Mouse (Mus musculus) lung, embryonic 14.5 days (tissue): ENCODE data around the gene Tmem131. TPM values are rescaled to one million over a fixed set of nuclear protein-coding genes. Genes with fewer than 3 reads are reported as not detected.
A peak's percentile ranks its signal among the peaks of the same experiment; 100 is the strongest.

ENCODE experiments used
- ATAC-seq: fragments of 200-750 bp; cut with Nextera tagmentation; 2 replicates; pipeline ENCODE4 v1.8.0; 2017; ENCODE audit warnings: mild to moderate bottlenecking, moderate TSS enrichment, moderate library complexity; ENCODE audit not compliant: insufficient read depth
- DNase-seq: peaks from one replicate; pipeline ENCODE4 v3.0.0-alpha.2; 2015
- H3K27ac ChIP-seq: fragments of 300-500 bp; sonication (generic); 2 replicates; pipeline ENCODE4 v1.5.1; 2014; ENCODE audit warnings: low read depth, mild to moderate bottlenecking, moderate library complexity
- H3K27me3 ChIP-seq: fragments of 300-500 bp; sonication (generic); 2 replicates; pipeline ENCODE4 v1.6.1; 2014; ENCODE audit warnings: low read length, control low read depth; ENCODE audit not compliant: insufficient read depth
- H3K36me3 ChIP-seq: fragments of 300-500 bp; sonication (generic); 2 replicates; pipeline ENCODE4 v1.6.1; 2014; ENCODE audit warnings: control low read depth; ENCODE audit not compliant: insufficient read depth
- H3K4me1 ChIP-seq: fragments of 300-500 bp; sonication (generic); 2 replicates; pipeline ENCODE4 v1.6.1; 2014; ENCODE audit warnings: antibody characterized with exemption, control low read depth; ENCODE audit not compliant: insufficient read depth
- H3K4me2 ChIP-seq: fragments of 300-500 bp; sonication (generic); 2 replicates; pipeline ENCODE4 v1.6.1; 2014; ENCODE audit warnings: mild to moderate bottlenecking
- H3K4me3 ChIP-seq: fragments of 300-500 bp; sonication (generic); 2 replicates; pipeline ENCODE4 v1.5.1; 2014; ENCODE audit warnings: low read depth, low read length
- H3K9ac ChIP-seq: fragments of 300-500 bp; sonication (generic); 2 replicates; pipeline ENCODE4 v1.6.1; 2014
- H3K9me3 ChIP-seq: fragments of 300-500 bp; sonication (generic); 2 replicates; pipeline ENCODE4 v1.6.1; 2016; ENCODE audit warnings: low read depth, low read length, control low read depth
- CTCF ChIP-seq: IDR thresholded peaks from 2 replicates; pipeline ENCODE4 v1.5.1; 2016; ENCODE audit warnings: antibody characterized with exemption, low read depth
- WGBS: fragments of 180-500 bp; shearing (Covaris S2); extraction: QIAGEN DNeasy Blood & Tissue Kit; methylation state at CpG from one replicate; pipeline ENCODE4 v1.1.7; 2014; 5-methylcytosine and 5-hydroxymethylcytosine counted together
- polyA plus RNA-seq: library from polyadenylated mRNA; unstranded; fragments of >200 nt; fragmentation: Nextera tagmentation; extraction: Ambion mirVana; gene quantifications from 2 replicates; pipeline ENCODE4 v1.2.1, GENCODE M21; 2014

Tmem131 gene
- polyA plus RNA-seq, 1 experiment from 2014 or later, result 18.4 TPM

DNA sequence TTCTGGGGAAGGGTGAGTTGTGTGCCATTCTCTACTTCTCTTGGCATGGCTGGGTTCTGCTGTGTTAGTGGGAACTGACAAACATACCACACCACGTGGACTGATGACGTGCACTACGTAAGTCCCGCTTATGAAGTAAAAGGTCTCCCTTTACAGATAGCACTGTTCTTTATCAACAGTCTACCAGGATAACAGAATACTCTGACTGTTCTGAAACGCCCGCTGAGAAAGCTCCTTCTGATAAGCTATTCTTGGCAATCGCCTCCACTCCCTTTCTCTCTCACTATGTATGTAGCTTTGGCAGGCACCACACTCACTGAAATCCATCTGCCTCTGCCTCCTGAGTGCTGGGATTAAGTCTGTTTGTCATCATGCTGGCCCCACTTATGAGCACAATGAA is 130.1 kb downstream of the Tmem131 start:
- 63% methylated on average over 7 of the region's 7 CpGs for whole genome bisulfite sequencing
- no peak overlapping the region for H3K27ac ChIP-seq
- no peak overlapping the region for H3K9ac ChIP-seq
- no peak overlapping the region for H3K4me2 ChIP-seq
- H3K27me3 ChIP-seq, result no peaks in the 10 kb centered on the region
- DNase-seq, result peak; percentile 22
- no peak for ATAC-seq
- peaks cover 72% of the 10 kb centered on the region for H3K36me3 ChIP-seq
- no peaks in the 10 kb centered on the region for H3K9me3 ChIP-seq
- no peaks in the 10 kb centered on the region for H3K4me1 ChIP-seq
- no peak overlapping the region for H3K4me3 ChIP-seq
- no peak for TF ChIP-seq CTCF

DNA sequence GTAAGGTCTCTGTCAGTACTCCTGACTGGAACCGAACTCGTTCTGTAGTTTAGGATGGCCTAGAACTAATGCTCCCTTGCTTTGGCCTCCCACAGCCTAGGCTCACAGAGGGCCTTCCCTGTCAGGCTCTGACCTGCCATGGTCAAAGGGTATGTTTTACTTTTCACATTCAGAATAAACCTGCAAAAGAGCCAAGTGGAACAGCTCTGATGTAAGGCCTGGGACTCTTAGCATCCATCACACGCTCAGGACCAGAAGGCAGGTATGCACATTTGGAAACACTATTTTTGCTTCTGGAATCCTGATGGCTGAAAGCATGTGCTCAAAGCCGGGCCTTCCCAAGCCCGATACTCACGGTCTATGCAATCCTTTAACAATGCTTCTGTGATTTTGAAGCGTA is 131.7 kb downstream of the Tmem131 start:
- no peak for DNase-seq
- Histone ChIP-seq H3K4me2 (no peak overlapping the region), H3K9ac (no peak overlapping the region), H3K4me3 (no peak overlapping the region), H3K36me3 (peaks cover 76% of the 10 kb centered on the region), H3K27ac (no peak overlapping the region), H3K27me3 (no peaks in the 10 kb centered on the region), H3K4me1 (no peaks in the 10 kb centered on the region), H3K9me3 (no peaks in the 10 kb centered on the region)
- no peak for ATAC-seq
- no peak for TF ChIP-seq CTCF
- whole genome bisulfite sequencing, result 93% methylated on average over 7 of the region's 7 CpGs

DNA sequence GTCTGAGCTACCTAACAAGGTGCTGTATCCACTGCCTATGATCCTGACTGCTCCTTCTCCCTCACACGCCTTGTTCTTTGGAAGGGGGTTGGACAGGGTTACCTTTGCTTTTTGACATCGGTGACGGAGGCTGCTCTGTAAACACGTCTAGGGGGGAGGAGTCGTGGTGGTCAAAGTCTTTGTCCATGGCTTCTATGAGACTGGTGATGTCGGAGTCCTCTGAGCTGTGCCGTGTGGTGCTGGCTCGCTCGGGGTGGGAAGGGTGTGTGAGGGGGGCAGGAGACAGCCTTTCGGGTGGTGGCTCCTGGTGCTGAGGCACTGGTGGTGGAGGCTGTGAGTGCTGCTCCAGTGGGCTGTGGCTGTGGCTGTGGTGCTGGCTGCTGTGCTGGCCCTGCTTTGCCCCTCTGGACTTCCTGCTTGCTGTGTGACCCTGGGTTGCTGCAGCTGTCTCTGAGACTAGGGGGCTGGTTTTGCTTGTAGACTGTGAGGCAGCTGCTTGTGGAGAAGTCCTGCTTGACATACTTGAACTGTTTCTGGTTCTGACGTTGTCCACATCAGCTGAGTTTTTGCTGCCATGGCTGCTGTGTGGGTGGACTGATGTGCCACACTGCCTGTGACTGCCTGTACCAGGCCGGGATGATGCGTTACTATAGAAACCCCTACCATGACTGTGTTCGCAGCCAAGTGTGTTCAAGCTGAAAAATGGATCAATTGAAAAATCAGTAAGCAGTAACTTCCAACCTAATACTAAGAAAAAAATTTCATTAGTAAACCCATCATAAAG is 135.5 kb downstream of the Tmem131 start:
- Histone ChIP-seq H3K4me1 (no peaks in the 10 kb centered on the region), H3K4me2 (no peak overlapping the region), H3K27me3 (no peaks in the 10 kb centered on the region), H3K9ac (no peak overlapping the region), H3K27ac (no peak overlapping the region), H3K36me3 (peaks cover 90% of the 10 kb centered on the region), H3K9me3 (no peaks in the 10 kb centered on the region), H3K4me3 (no peak overlapping the region)
- no peak for ATAC-seq
- WGBS, result 92% methylated on average over 14 of the region's 14 CpGs
- no peak for DNase-seq
- TF ChIP-seq CTCF, result no peak

DNA sequence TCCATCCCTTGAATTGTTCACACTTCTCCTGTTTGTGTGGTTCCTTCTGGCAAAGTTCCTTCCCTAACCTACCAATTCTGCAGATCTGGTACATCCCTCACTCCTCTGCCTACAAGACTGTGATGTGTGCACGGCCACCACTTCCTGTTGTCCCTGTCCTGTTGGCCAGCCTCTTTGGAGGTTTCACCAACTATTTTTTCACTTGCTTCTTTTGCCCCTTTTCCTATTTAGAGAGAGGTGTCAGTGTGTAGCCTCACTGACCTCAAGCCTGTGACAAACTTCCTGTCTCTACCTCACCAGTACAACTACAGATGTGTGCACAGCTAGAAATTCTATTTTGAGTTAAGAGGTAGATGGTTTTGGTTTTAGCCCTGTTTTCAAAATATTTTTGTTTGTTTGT is 136.4 kb downstream of the Tmem131 start:
- H3K27ac ChIP-seq, result no peak overlapping the region
- H3K4me2 ChIP-seq, result no peak overlapping the region
- no peaks in the 10 kb centered on the region for H3K9me3 ChIP-seq
- H3K4me3 ChIP-seq, result no peak overlapping the region
- ATAC-seq (no peak), DNase-seq (no peak)
- no peak for TF ChIP-seq CTCF
- no peaks in the 10 kb centered on the region for H3K27me3 ChIP-seq
- 74% methylated on average over 1 of the region's 1 CpGs for WGBS
- H3K36me3 ChIP-seq, result peaks cover 85% of the 10 kb centered on the region
- no peaks in the 10 kb centered on the region for H3K4me1 ChIP-seq
- H3K9ac ChIP-seq, result no peak overlapping the region

DNA sequence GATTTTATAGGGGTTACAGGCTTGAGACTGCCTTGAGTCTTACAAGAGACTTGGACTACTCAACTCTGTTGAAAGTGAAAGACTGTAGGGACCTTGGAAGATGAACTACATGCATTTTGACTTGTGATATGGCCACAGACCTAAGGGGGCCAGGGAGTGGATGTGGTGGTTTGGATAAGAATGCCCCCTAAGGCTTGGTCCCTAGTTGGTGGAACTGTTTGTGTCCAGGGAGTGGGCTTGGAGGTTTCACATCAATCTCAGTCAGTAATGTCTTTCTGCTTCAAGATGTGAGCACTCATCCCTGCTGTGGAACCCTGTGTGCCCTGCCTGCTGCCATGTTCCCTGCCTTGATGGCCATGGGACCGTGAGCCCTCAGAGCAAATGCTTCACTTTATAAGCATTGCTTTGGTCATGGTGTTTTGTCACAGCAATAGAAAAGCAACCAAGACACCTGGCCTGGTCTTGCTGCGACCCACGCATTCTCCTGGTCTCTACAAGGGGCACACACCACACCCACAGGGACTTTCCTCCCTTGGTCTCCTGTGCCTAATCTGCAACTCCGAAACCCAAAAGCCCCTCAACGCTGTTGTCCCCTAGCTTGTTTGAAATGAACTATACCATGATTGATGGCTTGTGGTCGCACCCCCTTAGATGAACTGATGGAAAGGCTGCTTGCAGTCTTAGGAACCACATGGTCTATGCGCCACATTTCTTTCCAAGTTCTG is 137.1 kb downstream of the Tmem131 start:
- Histone ChIP-seq H3K27me3 (no peaks in the 10 kb centered on the region), H3K27ac (no peak overlapping the region), H3K4me2 (no peak overlapping the region), H3K4me3 (no peak overlapping the region), H3K9ac (no peak overlapping the region), H3K36me3 (peaks cover 85% of the 10 kb centered on the region), H3K4me1 (no peaks in the 10 kb centered on the region), H3K9me3 (no peaks in the 10 kb centered on the region)
- 96% methylated on average over 7 of the region's 7 CpGs for WGBS
- DNase-seq (no peak), ATAC-seq (no peak)
- no peak for TF ChIP-seq CTCF

DNA sequence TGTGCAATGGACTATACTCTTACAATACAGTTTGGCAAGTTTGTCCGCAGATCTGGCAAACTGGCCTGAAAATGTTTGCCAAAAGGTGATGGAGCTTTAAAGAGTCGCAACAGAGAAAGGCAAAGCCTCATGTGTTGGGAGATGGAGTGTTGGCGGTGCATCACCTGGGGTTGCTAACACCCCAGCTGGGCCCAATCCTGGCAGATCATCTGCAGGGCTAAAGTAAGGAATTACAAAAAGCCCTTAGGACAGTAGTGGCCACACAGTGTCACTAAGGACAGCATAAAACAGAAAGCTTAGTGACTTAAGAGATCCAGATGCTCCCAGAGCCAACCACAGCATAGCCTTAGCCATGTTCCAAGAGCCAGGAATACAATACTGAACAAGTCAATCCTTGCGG is 138.6 kb downstream of the Tmem131 start:
- Histone ChIP-seq H3K4me2 (no peak overlapping the region), H3K36me3 (peaks cover 81% of the 10 kb centered on the region), H3K4me1 (no peaks in the 10 kb centered on the region), H3K27me3 (no peaks in the 10 kb centered on the region), H3K9ac (no peak overlapping the region), H3K4me3 (no peak overlapping the region), H3K27ac (no peak overlapping the region), H3K9me3 (no peaks in the 10 kb centered on the region)
- DNase-seq (no peak), ATAC-seq (no peak)
- 91% methylated on average over 4 of the region's 4 CpGs for WGBS
- TF ChIP-seq CTCF, result no peak

DNA sequence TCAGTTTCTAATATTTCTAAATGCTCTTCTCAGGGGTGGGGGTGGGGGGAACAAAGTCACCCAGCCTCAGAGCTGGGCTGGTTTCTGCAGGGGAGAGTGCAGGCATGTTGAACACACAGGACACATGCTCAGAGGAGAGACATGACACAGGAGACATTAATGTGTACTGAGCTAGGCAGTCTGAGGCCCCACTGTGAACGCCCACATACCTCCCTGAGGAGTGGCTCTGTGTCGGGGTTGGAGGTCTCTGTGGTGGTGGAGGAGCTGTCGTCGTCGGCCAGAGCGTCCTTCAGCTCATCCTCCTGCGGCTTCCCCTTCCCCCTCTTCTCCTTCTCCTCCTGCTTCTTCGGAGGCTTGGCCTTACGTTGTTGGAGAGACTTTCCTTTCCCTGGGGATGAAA is 139.2 kb downstream of the Tmem131 start:
- Histone ChIP-seq H3K9ac (no peak overlapping the region), H3K4me2 (no peak overlapping the region), H3K27me3 (no peaks in the 10 kb centered on the region), H3K4me1 (no peaks in the 10 kb centered on the region), H3K27ac (no peak overlapping the region), H3K9me3 (no peaks in the 10 kb centered on the region), H3K4me3 (no peak overlapping the region), H3K36me3 (peaks cover 81% of the 10 kb centered on the region)
- TF ChIP-seq CTCF, result no peak
- DNase-seq (no peak), ATAC-seq (no peak)
- 74% methylated on average over 9 of the region's 9 CpGs for WGBS
